Mouse (Mus musculus) CH12.LX (cell line): ENCODE measurements around the gene Gm20388.

Experiments used
- CHD2 ChIP-seq: IDR thresholded peaks from 2 replicates; pipeline ENCODE4 v1.6.1; 2011; ENCODE audit warnings: low read length, improper control_type of control experiment
- ELF1 ChIP-seq: IDR thresholded peaks from 2 replicates; pipeline ENCODE4 v1.6.1; 2014; ENCODE audit warnings: low read depth, mild to moderate bottlenecking, inconsistent platforms, low read length, improper control_type of control experiment
- SMC3 ChIP-seq: IDR thresholded peaks from 2 replicates; pipeline ENCODE4 v1.6.1; 2011; ENCODE audit warnings: low read depth, low read length, improper control_type of control experiment
- USF1 ChIP-seq: IDR thresholded peaks from 2 replicates; pipeline ENCODE4 v1.6.1; 2014; ENCODE audit warnings: low read depth, mild to moderate bottlenecking, inconsistent platforms, low read length, improper control_type of control experiment

DNA sequence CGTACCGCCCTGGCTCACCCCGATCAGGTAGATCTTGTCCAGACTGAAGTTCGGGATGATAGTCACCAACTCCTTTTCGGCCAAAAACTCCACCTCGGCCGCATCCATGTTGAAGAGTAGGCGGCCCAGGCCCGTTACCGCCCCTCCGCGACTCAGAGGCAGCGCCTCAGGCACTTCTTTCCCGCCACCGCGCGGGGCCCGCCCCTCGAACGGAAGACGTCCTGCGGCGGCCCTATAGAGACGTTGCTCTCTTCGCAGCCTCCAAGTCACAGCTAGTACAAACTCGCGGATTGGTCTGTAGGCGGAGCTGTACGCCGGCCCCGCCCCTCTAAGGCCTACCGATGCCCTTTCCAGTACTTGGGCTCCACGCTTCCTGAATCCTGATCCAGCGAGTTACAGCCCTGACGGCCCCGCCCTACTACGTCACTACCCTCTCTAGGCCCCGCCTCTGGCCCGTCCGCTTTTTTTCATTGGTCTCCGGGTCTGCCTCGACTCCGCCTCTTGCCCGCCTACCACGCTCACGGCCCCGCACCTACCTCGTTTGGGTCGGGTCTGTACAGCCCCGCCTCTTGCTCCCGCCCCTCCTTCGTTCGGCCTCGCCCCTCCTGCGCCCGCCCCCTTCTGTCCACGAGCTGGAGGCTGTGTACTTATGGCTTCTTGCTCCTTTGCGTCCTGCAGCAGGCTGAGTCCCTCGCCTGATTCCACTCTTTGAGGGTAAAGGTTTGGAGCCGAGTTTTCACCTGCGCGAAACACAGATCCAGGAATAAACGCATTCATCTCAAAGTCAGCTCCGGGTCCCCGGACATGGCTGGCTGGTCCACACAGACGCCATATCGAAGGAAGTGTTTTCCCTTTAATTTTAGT is 678.5 kb downstream of the Gm20388 start, which contains the start of gene Gins2:
- TF ChIP-seq USF1 (no peak), ELF1 (peak; percentile 95), CHD2 (peak; percentile 76), SMC3 (no peak)
